Mouse (Mus musculus) myocyte (in vitro differentiated cells): Measurements from ENCODE around the gene 2010109A12Rik. TPM values are rescaled to one million over a fixed set of nuclear protein-coding genes. Genes with fewer than 3 reads are reported as not detected.
A peak's percentile ranks its signal among the peaks of the same experiment; 100 is the strongest.

Source experiments
- H3K27me3 ChIP-seq: one replicate; pipeline ENCODE4 v1.6.1; 2011; ENCODE audit not compliant: control insufficient read depth, insufficient read depth, insufficient read length
- H3K36me3 ChIP-seq: one replicate; pipeline ENCODE4 v1.6.1; 2011; ENCODE audit not compliant: control insufficient read depth, insufficient read depth
- H3K4me2 ChIP-seq: one replicate; pipeline ENCODE4 v1.6.1; 2011; ENCODE audit warnings: low read depth, control low read depth
- H3K4me3 ChIP-seq: one replicate; pipeline ENCODE4 v1.5.1; 2011; ENCODE audit warnings: mild to moderate bottlenecking, control low read depth, moderate library complexity
- H3K79me2 ChIP-seq: one replicate; pipeline ENCODE4 v1.6.1; 2011; ENCODE audit not compliant: control insufficient read depth, insufficient read depth
- H3ac ChIP-seq: one replicate; pipeline ENCODE4 v1.6.1; 2011; ENCODE audit not compliant: control insufficient read depth, insufficient read length
- CEBPB ChIP-seq: IDR thresholded peaks from 2 replicates; pipeline ENCODE4 v1.6.1; 2011; ENCODE audit warnings: mild to moderate bottlenecking, moderate library complexity; ENCODE audit not compliant: poor library complexity, insufficient read depth, severe bottlenecking
- E2F4 ChIP-seq: IDR thresholded peaks from one replicate; pipeline ENCODE4 v1.6.1; 2011; ENCODE audit warnings: mild to moderate bottlenecking, control low read depth, moderate library complexity; ENCODE audit not compliant: insufficient read depth
- MAX ChIP-seq: IDR thresholded peaks from one replicate; pipeline ENCODE4 v1.6.1; 2011; ENCODE audit warnings: low read depth, mild to moderate bottlenecking, control low read depth
- MYOD1 ChIP-seq, 3 experiments: IDR thresholded peaks; one replicate each; pipeline ENCODE4 v1.6.1; 2011; ENCODE audit warnings: control low read depth in 2 of 3, low read depth in 2 of 3, mild to moderate bottlenecking in 2 of 3, moderate library complexity in 1 of 3; ENCODE audit not compliant: insufficient read length in 2 of 3, control insufficient read depth in 1 of 3
- MYOG ChIP-seq, 3 experiments: IDR thresholded peaks; one replicate each; pipeline ENCODE4 v1.6.1; 2011; ENCODE audit warnings: control low read depth in 2 of 3, low read depth in 2 of 3, mild to moderate bottlenecking in 2 of 3; ENCODE audit not compliant: insufficient read length in 2 of 3, control insufficient read depth in 1 of 3, insufficient read depth in 1 of 3
- POLR2A ChIP-seq: IDR thresholded peaks from one replicate; pipeline ENCODE4 v1.6.1; 2011; ENCODE audit warnings: low read depth, mild to moderate bottlenecking, control low read depth, moderate library complexity; ENCODE audit not compliant: insufficient read length
- POLR2AphosphoS2 ChIP-seq: IDR thresholded peaks from one replicate; pipeline ENCODE4 v1.6.1; 2011; ENCODE audit warnings: low read depth, control low read depth; ENCODE audit not compliant: insufficient read length
- REST ChIP-seq: IDR thresholded peaks from one replicate; pipeline ENCODE4 v1.6.1; 2011; ENCODE audit warnings: mild to moderate bottlenecking, control low read depth, moderate library complexity; ENCODE audit not compliant: insufficient read depth, insufficient read length
- SRF ChIP-seq: IDR thresholded peaks from one replicate; pipeline ENCODE4 v1.6.1; 2011; ENCODE audit warnings: low read depth; ENCODE audit not compliant: control insufficient read depth, insufficient read length
- TCF12 ChIP-seq: IDR thresholded peaks from one replicate; pipeline ENCODE4 v1.6.1; 2011; ENCODE audit warnings: mild to moderate bottlenecking, control low read depth; ENCODE audit not compliant: poor library complexity, insufficient read depth, severe bottlenecking
- TCF3 ChIP-seq: IDR thresholded peaks from one replicate; pipeline ENCODE4 v1.6.1; 2011; ENCODE audit warnings: low read depth, control low read depth; ENCODE audit not compliant: insufficient read length
- USF1 ChIP-seq: IDR thresholded peaks from one replicate; pipeline ENCODE4 v1.6.1; 2011; ENCODE audit warnings: low read depth, mild to moderate bottlenecking, control low read depth, moderate library complexity
- polyA plus RNA-seq: library from polyadenylated mRNA; unstranded; fragments of >200 nt; fragmentation: generic; extraction: Trizol; gene quantifications from one replicate; pipeline ENCODE4 v1.2.1, GENCODE M21; 2012; ENCODE audit warnings: missing spikeins

2010109A12Rik gene
- polyA plus RNA-seq, 1 experiment, result not detected

DNA sequence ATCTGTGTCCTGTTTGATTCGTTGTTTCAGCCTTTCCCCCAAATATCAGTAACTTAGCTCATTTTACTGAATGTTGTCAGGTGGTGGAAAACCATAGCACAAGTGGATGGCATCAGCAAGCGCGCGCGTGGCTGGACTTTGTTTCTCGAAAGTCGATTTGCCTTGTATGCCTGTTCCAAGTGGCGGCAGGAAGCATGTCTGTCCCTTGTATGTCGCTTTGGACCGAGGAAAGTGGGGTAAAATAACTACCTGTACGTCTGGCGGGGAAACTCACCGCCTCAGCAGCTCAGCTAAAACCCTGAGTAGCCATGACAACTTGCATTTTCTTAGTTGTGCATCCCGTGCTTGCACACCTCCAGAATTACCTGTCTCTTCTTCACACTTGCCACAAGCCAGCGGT lies 34.9 kb upstream of the 2010109A12Rik start:
- Histone ChIP-seq H3ac (no peak overlapping the region), H3K4me2 (no peak overlapping the region), H3K79me2 (no peaks in the 10 kb centered on the region), H3K4me3 (no peak overlapping the region), H3K36me3 (peaks cover 40% of the 10 kb centered on the region), H3K27me3 (no peaks in the 10 kb centered on the region)
- peak; percentile 12 for TF ChIP-seq POLR2AphosphoS2
- TF ChIP-seq POLR2A, result no peak

DNA sequence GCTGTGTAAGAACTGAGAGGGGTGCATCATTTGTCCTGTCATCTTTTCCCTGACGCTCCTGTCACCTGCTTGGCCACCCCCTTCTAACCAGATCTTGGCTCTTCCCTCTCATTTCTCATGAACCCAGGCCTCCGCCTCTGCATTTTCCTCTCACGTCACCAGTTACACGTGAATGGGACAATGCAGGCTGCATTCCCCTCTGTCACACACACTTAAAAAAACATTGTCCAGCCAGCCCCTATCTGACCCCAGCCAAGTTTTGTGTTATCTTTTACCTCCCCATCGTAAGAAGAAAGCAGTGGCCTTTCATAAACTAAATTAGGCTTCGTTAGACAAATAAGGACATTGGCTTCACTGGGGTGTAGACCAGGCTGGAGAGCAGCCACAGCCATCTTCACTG lies 33.8 kb upstream of the 2010109A12Rik start:
- peaks cover 43% of the 10 kb centered on the region for H3K36me3 ChIP-seq
- no peak overlapping the region for H3K4me3 ChIP-seq
- no peaks in the 10 kb centered on the region for H3K79me2 ChIP-seq
- no peak for TF ChIP-seq SRF
- no peak for TF ChIP-seq TCF12
- TF ChIP-seq E2F4, result no peak
- no peak for TF ChIP-seq POLR2A
- no peak for TF ChIP-seq REST
- no peak for TF ChIP-seq USF1
- TF ChIP-seq TCF3, result no peak
- no peak for TF ChIP-seq POLR2AphosphoS2
- TF ChIP-seq MAX, result no peak
- TF ChIP-seq CEBPB, result no peak
- no peak for TF ChIP-seq MYOG (IDR thresholded peaks at IDR 0.05; ENCODE audit: control insufficient read depth in 1 of 3, insufficient read depth in 1 of 3, insufficient read length in 2 of 3, low read depth in 2 of 3)
- no peak for TF ChIP-seq MYOD1 (IDR thresholded peaks at IDR 0.05; ENCODE audit: control insufficient read depth in 1 of 3, insufficient read length in 2 of 3, low read depth in 2 of 3)
- H3K4me2 ChIP-seq, result no peak overlapping the region
- H3K27me3 ChIP-seq, result no peaks in the 10 kb centered on the region
- no peak overlapping the region for H3ac ChIP-seq

DNA sequence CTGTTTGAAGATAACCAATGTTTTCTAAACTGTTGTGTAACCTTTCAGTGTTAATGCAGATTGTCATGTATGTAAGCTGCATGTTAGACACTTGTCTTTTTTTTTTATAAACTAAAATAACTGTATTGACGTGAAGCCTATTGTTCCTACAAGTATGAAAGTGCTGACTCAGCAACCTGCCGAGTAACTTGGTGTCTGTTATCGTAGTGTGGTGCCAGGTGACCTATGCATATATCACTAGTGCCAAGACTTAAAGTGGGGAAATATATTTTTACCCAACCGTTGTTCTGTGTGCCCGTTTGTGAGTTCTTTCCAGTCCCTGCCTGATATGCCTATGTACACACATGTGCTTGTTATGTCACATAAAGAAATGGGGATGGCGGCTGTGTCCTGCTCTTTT lies 31.6 kb upstream of the 2010109A12Rik start:
- no peak overlapping the region for H3ac ChIP-seq
- peaks cover 51% of the 10 kb centered on the region for H3K36me3 ChIP-seq
- H3K27me3 ChIP-seq, result no peaks in the 10 kb centered on the region
- TF ChIP-seq MYOG (IDR thresholded peaks at IDR 0.05; ENCODE audit: control insufficient read depth in 1 of 3, insufficient read depth in 1 of 3, insufficient read length in 2 of 3, low read depth in 2 of 3) (no peak), REST (no peak), SRF (no peak), USF1 (no peak), POLR2A (no peak), TCF12 (no peak), MYOD1 (IDR thresholded peaks at IDR 0.05; ENCODE audit: control insufficient read depth in 1 of 3, insufficient read length in 2 of 3, low read depth in 2 of 3) (no peak), POLR2AphosphoS2 (no peak), MAX (no peak), TCF3 (no peak), E2F4 (no peak), CEBPB (no peak)
- no peaks in the 10 kb centered on the region for H3K79me2 ChIP-seq
- no peak overlapping the region for H3K4me3 ChIP-seq
- H3K4me2 ChIP-seq, result no peak overlapping the region

GRCm38 (mm10) chr5:93178616-93179015 lies 27.7 kb upstream of the 2010109A12Rik start:
- no peak for TF ChIP-seq MYOG (IDR thresholded peaks at IDR 0.05; ENCODE audit: control insufficient read depth in 1 of 3, insufficient read depth in 1 of 3, insufficient read length in 2 of 3, low read depth in 2 of 3)
- no peak for TF ChIP-seq POLR2A
- TF ChIP-seq USF1, result no peak
- peak; percentile 26 for TF ChIP-seq POLR2AphosphoS2
- no peak for TF ChIP-seq SRF
- no peak for TF ChIP-seq E2F4
- no peak for TF ChIP-seq TCF3
- H3K79me2 ChIP-seq, result no peaks in the 10 kb centered on the region
- no peaks in the 10 kb centered on the region for H3K27me3 ChIP-seq
- H3K4me3 ChIP-seq, result no peak overlapping the region
- H3K36me3 ChIP-seq, result peaks cover 24% of the 10 kb centered on the region
- no peak overlapping the region for H3K4me2 ChIP-seq
- no peak overlapping the region for H3ac ChIP-seq

- Histone ChIP-seq H3K4me3 (no peak overlapping the region), H3K27me3 (no peaks in the 10 kb centered on the region), H3K36me3 (peaks cover 19% of the 10 kb centered on the region), H3K79me2 (no peaks in the 10 kb centered on the region), H3K4me2 (no peak overlapping the region), H3ac (no peak overlapping the region)
- TF ChIP-seq SRF (no peak), MAX (no peak), E2F4 (no peak), POLR2A (no peak), REST (no peak), MYOG (IDR thresholded peaks at IDR 0.05; ENCODE audit: control insufficient read depth in 1 of 3, insufficient read depth in 1 of 3, insufficient read length in 2 of 3, low read depth in 2 of 3) (no peak), CEBPB (no peak), TCF3 (no peak), POLR2AphosphoS2 (no peak), USF1 (no peak), MYOD1 (IDR thresholded peaks at IDR 0.05; ENCODE audit: control insufficient read depth in 1 of 3, insufficient read length in 2 of 3, low read depth in 2 of 3) (no peak), TCF12 (no peak)
These were observed 26.1 kb upstream of the 2010109A12Rik start for GRCm38 (mm10) chr5:93180252-93180651.
